Mouse (Mus musculus) spleen, adult 2 months (tissue): ENCODE results near the gene Neu1. TPM values are rescaled to one million over a fixed set of nuclear protein-coding genes. Genes with fewer than 3 reads are reported as not detected.

Experiments
- DNase-seq, 2 experiments: peaks; one replicate each; pipeline versions ENCODE4 v3.0.0 to v3.0.0-alpha.2; 2012 to 2021; ENCODE audit warnings: low spot score in 2 of 2, low read depth in 1 of 2
- H3K27ac ChIP-seq: fragments of 200-500 bp; 2 replicates; pipeline ENCODE4 v1.5.1; 2012; ENCODE audit warnings: low read length, inconsistent platforms; ENCODE audit not compliant: insufficient read depth
- H3K27me3 ChIP-seq: fragments of 200-500 bp; 2 replicates; pipeline ENCODE4 v1.6.1; 2012; ENCODE audit warnings: mild to moderate bottlenecking, moderate library complexity, low read length, inconsistent platforms; ENCODE audit not compliant: control insufficient read depth, insufficient read depth
- H3K36me3 ChIP-seq: fragments of 200-500 bp; 2 replicates; pipeline ENCODE4 v1.6.1; 2012; ENCODE audit warnings: mild to moderate bottlenecking, low read length, inconsistent platforms; ENCODE audit not compliant: control insufficient read depth, insufficient read depth
- H3K4me1 ChIP-seq: fragments of 200-500 bp; 2 replicates; pipeline ENCODE4 v1.6.1; 2011; ENCODE audit warnings: inconsistent platforms; ENCODE audit not compliant: control insufficient read depth, insufficient read depth, insufficient read length
- H3K4me3 ChIP-seq: fragments of 200-500 bp; 2 replicates; pipeline ENCODE4 v1.5.1; 2011; ENCODE audit warnings: mild to moderate bottlenecking, inconsistent platforms; ENCODE audit not compliant: insufficient read depth, insufficient read length; ENCODE audit errors: extremely low read depth
- CTCF ChIP-seq: fragments of 200-500 bp; IDR thresholded peaks from 2 replicates; pipeline ENCODE4 v1.5.1; 2011; ENCODE audit warnings: mild to moderate bottlenecking, inconsistent platforms; ENCODE audit not compliant: insufficient read depth, insufficient read length, insufficient replicate concordance; ENCODE audit errors: extremely low read depth
- POLR2A ChIP-seq: fragments of 200-500 bp; IDR thresholded peaks from 2 replicates; pipeline ENCODE4 v1.6.1; 2011; ENCODE audit warnings: low read depth, low read length, inconsistent platforms
- WGBS: fragments of 180-500 bp; shearing (Covaris S2); methylation state at CpG from one replicate; pipeline ENCODE4 v1.1.7; 2018; 5-methylcytosine and 5-hydroxymethylcytosine counted together
- polyA plus RNA-seq: library from polyadenylated mRNA; depleted of rRNA; stranded (reverse); fragments of >200 nt; gene quantifications from 2 replicates; pipeline ENCODE4 v1.2.3, GENCODE M21; 2012

Neu1 gene
- polyA plus RNA-seq, 1 experiment = 45.8 TPM

GRCm38 (mm10) chr17:34922939-34923338 is 8.1 kb upstream of the Neu1 start:
- no peak for DNase-seq
- WGBS = 68% methylated on average over 6 of the region's 6 CpGs
- Histone ChIP-seq H3K4me3 (no peak overlapping the region), H3K27me3 (no peaks in the 10 kb centered on the region), H3K4me1 (no peaks in the 10 kb centered on the region), H3K27ac (no peak overlapping the region), H3K36me3 (no peaks in the 10 kb centered on the region)
- TF ChIP-seq CTCF (no peak), POLR2A (no peak)

- no peak for DNase-seq
- TF ChIP-seq CTCF (no peak), POLR2A (no peak)
- Histone ChIP-seq H3K36me3 (no peaks in the 10 kb centered on the region), H3K27me3 (no peaks in the 10 kb centered on the region), H3K4me1 (no peaks in the 10 kb centered on the region), H3K27ac (no peak overlapping the region), H3K4me3 (no peak overlapping the region)
- 47% methylated on average over 5 of the region's 5 CpGs for WGBS
Observed at GRCm38 (mm10) chr17:34924258-34924657, 6.8 kb upstream of the Neu1 start.

- WGBS = 91% methylated on average over 18 of the region's 18 CpGs
- Histone ChIP-seq H3K4me1 (peaks cover 4% of the 10 kb centered on the region; the same call in 1 of the 2 replicates), H3K27me3 (no peaks in the 10 kb centered on the region), H3K36me3 (no peaks in the 10 kb centered on the region), H3K27ac (no peak overlapping the region), H3K4me3 (no peak overlapping the region)
- DNase-seq = no peak
- TF ChIP-seq CTCF (no peak), POLR2A (no peak)
Observed at GRCm38 (mm10) chr17:34927306-34928019, 3.6 kb upstream of the Neu1 start.

GRCm38 (mm10) chr17:34928841-34929240 is 2.2 kb upstream of the Neu1 start:
- 85% methylated on average over 4 of the region's 4 CpGs for WGBS
- peaks cover 5% of the 10 kb centered on the region; the same call in 1 of the 2 replicates for H3K4me1 ChIP-seq
- H3K27ac ChIP-seq = no peak overlapping the region
- DNase-seq = no peak
- no peaks in the 10 kb centered on the region for H3K27me3 ChIP-seq
- TF ChIP-seq POLR2A (no peak), CTCF (no peak)
- peaks cover 1% of the 10 kb centered on the region; the same call in 1 of the 2 replicates for H3K36me3 ChIP-seq
- no peak overlapping the region for H3K4me3 ChIP-seq

GRCm38 (mm10) chr17:34931735-34932098 is 664 bp downstream of the Neu1 start:
- Histone ChIP-seq H3K27me3 (no peaks in the 10 kb centered on the region), H3K4me3 (peak overlapping the region; percentile 82), H3K36me3 (peaks cover 13% of the 10 kb centered on the region), H3K4me1 (peaks cover 5% of the 10 kb centered on the region; the same call in 1 of the 2 replicates), H3K27ac (peak overlapping the region; percentile 79)
- DNase-seq = peak in 1 of 2 experiments; percentile 42
- WGBS = 5% methylated on average over 14 of the region's 14 CpGs
- TF ChIP-seq POLR2A (no peak), CTCF (no peak)

GRCm38 (mm10) chr17:34932287-34932686 is 1.2 kb downstream of the Neu1 start:
- peaks cover 5% of the 10 kb centered on the region; the same call in 1 of the 2 replicates for H3K4me1 ChIP-seq
- no peaks in the 10 kb centered on the region for H3K27me3 ChIP-seq
- 26% methylated on average over 8 of the region's 8 CpGs for WGBS
- H3K36me3 ChIP-seq = peaks cover 14% of the 10 kb centered on the region
- no peak for TF ChIP-seq CTCF
- TF ChIP-seq POLR2A = no peak
- H3K27ac ChIP-seq = peak overlapping the region; percentile 79
- peak overlapping the region; percentile 82 for H3K4me3 ChIP-seq
- peak; percentile 49 to 68 for DNase-seq

- 92% methylated on average over 24 of the region's 24 CpGs for WGBS
- Histone ChIP-seq H3K27me3 (no peaks in the 10 kb centered on the region), H3K36me3 (peaks cover 15% of the 10 kb centered on the region), H3K4me1 (peaks cover 5% of the 10 kb centered on the region; the same call in 1 of the 2 replicates), H3K4me3 (no peak overlapping the region), H3K27ac (no peak overlapping the region)
- no peak for DNase-seq
- TF ChIP-seq POLR2A = no peak
- no peak for TF ChIP-seq CTCF
Observed at GRCm38 (mm10) chr17:34934031-34934430, 3.0 kb downstream of the Neu1 start.
